Mouse (Mus musculus) megakaryocyte, embryonic 14.5 days (primary cell): ENCODE data around the gene Aurkb.

Source experiments
- FLI1 ChIP-seq: IDR thresholded peaks from 2 replicates; pipeline ENCODE4 v1.6.1; 2012; ENCODE audit warnings: low read length, inconsistent platforms, mixed read lengths
- GATA1 ChIP-seq: IDR thresholded peaks from 3 replicates; pipeline ENCODE4 v1.6.1; 2012; ENCODE audit warnings: mixed read lengths, low read length, inconsistent platforms, borderline replicate concordance

- TF ChIP-seq GATA1 (no peak), FLI1 (no peak)
Observed at GRCm38 (mm10) chr11:69026562-69026961, 18.9 kb upstream of the Aurkb start.
